Mouse (Mus musculus): ENCODE measurements around the gene Diras1. TPM values are rescaled to one million over a fixed set of nuclear protein-coding genes. Genes with fewer than 3 reads are reported as not detected.

Diras1 gene
- polyA plus RNA-seq, 2 experiments: not detected

DNA sequence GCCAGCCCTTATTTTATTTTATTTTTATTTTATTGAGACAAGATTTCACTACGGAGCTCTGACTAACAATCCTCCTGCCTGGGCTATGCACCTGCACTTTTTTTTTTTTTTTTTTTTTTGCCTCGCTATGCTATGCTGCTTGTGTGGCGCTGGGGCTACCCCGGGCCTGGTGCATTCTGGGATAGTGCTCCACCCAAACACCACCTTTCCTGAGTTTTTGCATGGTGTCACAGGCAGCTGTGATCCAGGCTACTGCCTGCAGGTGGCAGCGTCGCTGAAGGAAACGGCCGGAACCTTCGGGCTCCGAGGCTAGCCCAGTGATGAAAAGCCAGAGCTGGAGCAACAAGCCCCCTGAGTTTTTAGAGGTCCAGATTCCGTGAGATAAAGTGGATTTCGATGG is 26.7 kb downstream of the Diras1 start:
- no peak overlapping the region for H3K9ac ChIP-seq (replicated peaks)
- no peaks in the 10 kb centered on the region for H3K36me3 ChIP-seq (replicated peaks; ENCODE audit: control insufficient read depth, insufficient read depth, low read depth)
- TF ChIP-seq EP300 (IDR thresholded peaks at IDR 0.05; ENCODE audit: low read depth) (no peak), CTCF (IDR thresholded peaks at IDR 0.05; ENCODE audit: low read depth) (peak; percentile 84)
- 5% methylated on average over 12 of the region's 12 CpGs for WGBS (ENCODE audit: insufficient replicate concordance)
- H3K4me3 ChIP-seq (ENCODE audit: insufficient read depth in 1 of 2, low read depth in 2 of 2, low read length in 2 of 2): no peak overlapping the region
- no peak overlapping the region for H3K4me2 ChIP-seq (ENCODE audit: low read depth)
- peak; percentile 34; the same call in 1 of the 2 replicates for ATAC-seq (ENCODE audit: insufficient read depth)
- no peaks in the 10 kb centered on the region for H3K9me3 ChIP-seq (ENCODE audit: control insufficient read depth, low read length)
- peak; percentile 42 to 57 (median 51) for DNase-seq (ENCODE audit: low read depth in 3 of 3, low spot score in 3 of 3)
- peaks cover 3 to 8% of the 10 kb centered on the region in 2 experiments; a peak in 3 of 4 replicates for H3K4me1 ChIP-seq (replicated peaks; ENCODE audit: control insufficient read depth in 2 of 2, insufficient read depth in 2 of 2, low read length in 1 of 2)
- no peaks in the 10 kb centered on the region for H3K27me3 ChIP-seq (ENCODE audit: control insufficient read depth, insufficient read depth, low read length)
- no peak overlapping the region for H3K27ac ChIP-seq

DNA sequence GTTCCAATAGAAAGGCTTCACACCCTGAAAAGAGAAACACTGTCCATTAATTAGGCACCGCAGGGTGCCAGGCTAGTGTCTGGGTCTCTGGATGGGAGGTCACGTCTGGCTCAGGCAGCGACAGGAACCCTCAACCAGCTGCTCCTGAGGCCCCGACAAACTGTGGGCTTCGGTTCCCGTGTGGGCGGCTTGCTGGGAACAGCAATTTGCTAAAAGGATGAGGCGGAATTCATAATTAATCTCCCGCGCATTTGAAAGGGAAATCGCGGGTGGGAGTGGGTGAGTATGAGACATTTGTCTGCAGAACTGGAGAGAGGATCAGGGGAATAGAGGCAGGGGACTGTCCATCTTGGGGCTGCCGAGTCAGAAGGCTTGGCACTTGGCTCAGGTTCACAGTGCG is 27.4 kb downstream of the Diras1 start:
- no peak overlapping the region for H3K27ac ChIP-seq
- 45% methylated on average over 14 of the region's 14 CpGs for WGBS (ENCODE audit: insufficient replicate concordance)
- TF ChIP-seq EP300 (IDR thresholded peaks at IDR 0.05; ENCODE audit: low read depth) (no peak), CTCF (IDR thresholded peaks at IDR 0.05; ENCODE audit: low read depth) (no peak)
- no peak overlapping the region for H3K9ac ChIP-seq (replicated peaks)
- H3K27me3 ChIP-seq (ENCODE audit: control insufficient read depth, insufficient read depth, low read length): no peaks in the 10 kb centered on the region
- no peaks in the 10 kb centered on the region for H3K9me3 ChIP-seq (ENCODE audit: control insufficient read depth, low read length)
- DNase-seq (ENCODE audit: low read depth in 3 of 3, low spot score in 3 of 3): no peak
- ATAC-seq (ENCODE audit: insufficient read depth): no peak
- H3K4me2 ChIP-seq (ENCODE audit: low read depth): no peak overlapping the region
- H3K4me3 ChIP-seq (ENCODE audit: insufficient read depth in 1 of 2, low read depth in 2 of 2, low read length in 2 of 2): no peak overlapping the region
- no peaks in the 10 kb centered on the region for H3K36me3 ChIP-seq (replicated peaks; ENCODE audit: control insufficient read depth, insufficient read depth, low read depth)
- peaks cover 3 to 8% of the 10 kb centered on the region in 2 experiments; a peak in 3 of 4 replicates for H3K4me1 ChIP-seq (replicated peaks; ENCODE audit: control insufficient read depth in 2 of 2, insufficient read depth in 2 of 2, low read length in 1 of 2)

DNA sequence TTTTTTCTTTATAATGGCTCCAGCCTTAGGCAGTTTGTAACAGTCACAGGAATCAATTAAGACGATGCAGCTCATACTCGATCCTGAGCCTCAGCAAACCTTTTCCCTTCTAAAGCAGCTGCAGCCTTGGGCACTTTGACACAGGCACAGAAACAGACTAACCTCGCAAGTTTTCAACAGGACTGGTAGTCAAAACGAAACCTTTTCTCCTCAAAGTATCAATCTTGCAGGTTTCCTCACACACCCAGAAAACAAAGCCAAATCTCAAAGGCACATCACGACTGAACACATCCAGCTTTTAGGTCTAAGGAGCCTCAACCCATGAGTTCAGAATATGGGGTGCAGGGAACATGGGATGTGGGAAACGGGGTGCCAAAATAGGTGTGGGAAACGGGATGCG is 28.1 kb downstream of the Diras1 start:
- H3K9me3 ChIP-seq (ENCODE audit: control insufficient read depth, low read length): no peaks in the 10 kb centered on the region
- no peaks in the 10 kb centered on the region for H3K27me3 ChIP-seq (ENCODE audit: control insufficient read depth, insufficient read depth, low read length)
- H3K4me2 ChIP-seq (ENCODE audit: low read depth): no peak overlapping the region
- peaks cover 3 to 8% of the 10 kb centered on the region in 2 experiments; a peak in 3 of 4 replicates for H3K4me1 ChIP-seq (replicated peaks; ENCODE audit: control insufficient read depth in 2 of 2, insufficient read depth in 2 of 2, low read length in 1 of 2)
- H3K27ac ChIP-seq: no peak overlapping the region
- DNase-seq (ENCODE audit: low read depth in 3 of 3, low spot score in 3 of 3) (no peak), ATAC-seq (ENCODE audit: insufficient read depth) (no peak)
- WGBS (ENCODE audit: insufficient replicate concordance): 64% methylated on average over 8 of the region's 8 CpGs
- no peak overlapping the region for H3K4me3 ChIP-seq (ENCODE audit: insufficient read depth in 1 of 2, low read depth in 2 of 2, low read length in 2 of 2)
- H3K9ac ChIP-seq (replicated peaks): no peak overlapping the region
- TF ChIP-seq CTCF (IDR thresholded peaks at IDR 0.05; ENCODE audit: low read depth) (no peak), EP300 (IDR thresholded peaks at IDR 0.05; ENCODE audit: low read depth) (no peak)
- no peaks in the 10 kb centered on the region for H3K36me3 ChIP-seq (replicated peaks; ENCODE audit: control insufficient read depth, insufficient read depth, low read depth)

DNA sequence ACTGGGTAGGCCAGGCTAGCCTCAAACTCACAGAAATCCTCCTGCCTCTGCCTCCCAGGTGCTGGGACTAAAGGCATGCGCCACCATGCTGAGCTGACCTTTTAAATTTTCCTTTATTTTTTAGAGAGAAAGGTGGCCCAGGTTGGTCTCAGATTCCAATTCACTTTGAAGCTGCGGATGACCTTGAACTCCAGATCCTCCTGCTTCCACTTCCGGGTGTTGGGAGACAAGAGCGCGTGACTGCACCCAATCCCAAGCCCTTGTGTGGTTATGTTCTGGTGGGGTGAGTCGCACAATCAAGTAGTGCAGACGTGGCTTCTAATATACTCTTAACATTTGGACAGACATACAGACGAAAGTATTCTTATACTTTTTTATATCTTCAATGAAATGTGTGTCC is 29.0 kb downstream of the Diras1 start:
- Histone ChIP-seq H3K4me1 (replicated peaks; ENCODE audit: control insufficient read depth in 2 of 2, insufficient read depth in 2 of 2, low read length in 1 of 2) (peaks cover 3 to 8% of the 10 kb centered on the region in 2 experiments; a peak in 3 of 4 replicates), H3K4me2 (ENCODE audit: low read depth) (no peak overlapping the region), H3K9ac (replicated peaks) (no peak overlapping the region), H3K36me3 (replicated peaks; ENCODE audit: control insufficient read depth, insufficient read depth, low read depth) (no peaks in the 10 kb centered on the region), H3K27me3 (ENCODE audit: control insufficient read depth, insufficient read depth, low read length) (no peaks in the 10 kb centered on the region), H3K9me3 (ENCODE audit: control insufficient read depth, low read length) (no peaks in the 10 kb centered on the region), H3K4me3 (ENCODE audit: insufficient read depth in 1 of 2, low read depth in 2 of 2, low read length in 2 of 2) (no peak overlapping the region), H3K27ac (no peak overlapping the region)
- no peak for DNase-seq (ENCODE audit: low read depth in 3 of 3, low spot score in 3 of 3)
- 74% methylated on average over 8 of the region's 8 CpGs for WGBS (ENCODE audit: insufficient replicate concordance)
- no peak for TF ChIP-seq CTCF (IDR thresholded peaks at IDR 0.05; ENCODE audit: low read depth)
- TF ChIP-seq EP300 (IDR thresholded peaks at IDR 0.05; ENCODE audit: low read depth): no peak
- no peak for ATAC-seq (ENCODE audit: insufficient read depth)

DNA sequence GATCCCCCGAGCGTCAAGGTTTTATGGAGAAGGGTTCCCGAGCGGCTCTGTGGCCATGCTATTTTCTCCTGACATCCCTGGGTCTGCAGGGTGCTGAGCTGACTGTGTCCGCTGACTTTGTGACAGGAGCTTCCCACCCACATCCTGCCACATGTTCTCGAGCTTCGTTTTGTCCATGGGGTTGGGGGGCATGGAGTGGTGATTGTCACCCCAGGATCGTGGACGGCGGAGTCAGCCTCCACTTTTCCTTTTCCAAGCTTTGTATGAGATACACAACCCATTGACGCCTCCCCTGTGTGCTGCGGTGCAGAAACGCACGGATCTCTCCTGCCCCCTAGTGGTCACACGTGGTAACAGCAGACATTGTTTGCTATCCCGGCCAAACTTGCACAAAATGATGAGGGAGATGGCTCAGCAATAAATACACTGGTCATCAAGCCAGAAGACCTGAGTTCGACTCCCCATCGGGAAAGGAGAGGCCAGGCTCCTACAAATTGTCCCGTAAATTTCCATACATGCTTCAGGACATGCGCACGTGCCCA is 30.3 kb downstream of the Diras1 start:
- H3K27me3 ChIP-seq (ENCODE audit: control insufficient read depth, insufficient read depth, low read length): no peaks in the 10 kb centered on the region
- H3K4me2 ChIP-seq (ENCODE audit: low read depth): no peak overlapping the region
- H3K4me3 ChIP-seq (ENCODE audit: insufficient read depth in 1 of 2, low read depth in 2 of 2, low read length in 2 of 2): no peak overlapping the region
- no peaks in the 10 kb centered on the region for H3K36me3 ChIP-seq (replicated peaks; ENCODE audit: control insufficient read depth, insufficient read depth, low read depth)
- DNase-seq (ENCODE audit: low read depth in 3 of 3, low spot score in 3 of 3): peak; percentile 38 to 52 (median 42)
- no peak for ATAC-seq (ENCODE audit: insufficient read depth)
- no peaks in the 10 kb centered on the region for H3K9me3 ChIP-seq (ENCODE audit: control insufficient read depth, low read length)
- H3K4me1 ChIP-seq (replicated peaks; ENCODE audit: control insufficient read depth in 2 of 2, insufficient read depth in 2 of 2, low read length in 1 of 2): peaks cover 3 to 5% of the 10 kb centered on the region in 2 experiments; a peak in 3 of 4 replicates
- H3K9ac ChIP-seq (replicated peaks): no peak overlapping the region
- TF ChIP-seq CTCF (IDR thresholded peaks at IDR 0.05; ENCODE audit: low read depth) (peak; percentile 99), EP300 (IDR thresholded peaks at IDR 0.05; ENCODE audit: low read depth) (no peak)
- H3K27ac ChIP-seq: no peak overlapping the region
- WGBS (ENCODE audit: insufficient replicate concordance): 7% methylated on average over 21 of the region's 21 CpGs
